ENCODE assay signal across 9 mouse cellular contexts in genomic region chr12:44848483-44849221, GRCm38 (mm10).
DNase-seq lines count a peak whose midpoint lies in the region; ATAC-seq and TF ChIP-seq lines count a peak whose summit lies in the region.
"Had no signal": no experiment of that assay in that cellular context is flagged by ENCODE, and none has a peak within 500 bp of the region (broad histone marks: within the 10 kb centered on the region; RNA-seq: fewer than 3 reads in every experiment).

No protein-coding gene starts in this region.

- peak; percentile 78 for TF ChIP-seq CTCF in forebrain, postnatal 0 days (IDR thresholded peaks at IDR 0.05; ENCODE audit: low read depth)
- peak; percentile 92 for TF ChIP-seq CTCF in intestine, postnatal 0 days (IDR thresholded peaks at IDR 0.05; ENCODE audit: low read depth)

- H3K9ac ChIP-seq in forebrain, postnatal 0 days, result no peak overlapping the region
- H3K9ac ChIP-seq in intestine, postnatal 0 days (ENCODE audit: low read depth, low read length), result no peak overlapping the region
- H3K9ac ChIP-seq in limb, embryonic 11.5 days (ENCODE audit: low read length), result no peak overlapping the region

- H3K4me2 ChIP-seq in forebrain, postnatal 0 days (ENCODE audit: low read depth), result no peak overlapping the region
- H3K4me2 ChIP-seq in intestine, postnatal 0 days (replicated peaks; ENCODE audit: low read depth), result no peak overlapping the region
- no peak overlapping the region for H3K4me2 ChIP-seq in limb, embryonic 11.5 days (ENCODE audit: low read depth, severe bottlenecking)

- H3K36me3 ChIP-seq in heart, embryonic 10.5 days, result no peaks in the 10 kb centered on the region
- no peaks in the 10 kb centered on the region for H3K36me3 ChIP-seq in forebrain, postnatal 0 days (ENCODE audit: insufficient read depth)
- no peaks in the 10 kb centered on the region for H3K36me3 ChIP-seq in intestine, postnatal 0 days (ENCODE audit: control insufficient read depth, insufficient read depth)
- no peaks in the 10 kb centered on the region for H3K36me3 ChIP-seq in limb, embryonic 11.5 days (ENCODE audit: control insufficient read depth, insufficient read depth, low read length)
- H3K36me3 ChIP-seq: G1E had no signal

- no peaks in the 10 kb centered on the region for H3K4me1 ChIP-seq in heart, embryonic 10.5 days
- H3K4me1 ChIP-seq in forebrain, postnatal 0 days (ENCODE audit: insufficient read depth), result no peaks in the 10 kb centered on the region
- H3K4me1 ChIP-seq in intestine, postnatal 0 days (replicated peaks; ENCODE audit: control insufficient read depth, insufficient read depth, low read length), result no peaks in the 10 kb centered on the region
- H3K4me1 ChIP-seq in limb, embryonic 11.5 days (ENCODE audit: control insufficient read depth, insufficient read depth, low read length), result no peaks in the 10 kb centered on the region

- no peaks in the 10 kb centered on the region for H3K9me3 ChIP-seq in heart, embryonic 10.5 days
- no peaks in the 10 kb centered on the region for H3K9me3 ChIP-seq in forebrain, postnatal 0 days (ENCODE audit: low read length)
- H3K9me3 ChIP-seq in intestine, postnatal 0 days (ENCODE audit: control insufficient read depth), result no peaks in the 10 kb centered on the region
- H3K9me3 ChIP-seq in limb, embryonic 11.5 days (ENCODE audit: control insufficient read depth, low read length), result no peaks in the 10 kb centered on the region

- ATAC-seq in forebrain, postnatal 0 days, result peak; percentile 70; the same call in 1 of the 2 replicates
- peak; percentile 64; the same call in 1 of the 2 replicates for ATAC-seq in intestine, postnatal 0 days
- peak; percentile 68 for ATAC-seq in limb, embryonic 11.5 days (ENCODE audit: insufficient number of reproducible peaks, low FRiP score, low TSS enrichment, low read depth)
- peak; percentile 70; the same call in 1 of the 2 replicates for ATAC-seq in monocyte, adult 5-6 weeks (replicated peaks; ENCODE audit: insufficient number of reproducible peaks, low FRiP score, low TSS enrichment, poor library complexity, severe bottlenecking)
- no peak for ATAC-seq in inflammation-experienced regulatory T-cells, adult 6 months

- H3K27ac ChIP-seq in heart, embryonic 10.5 days, result no peak overlapping the region
- no peak overlapping the region for H3K27ac ChIP-seq in forebrain, postnatal 0 days (ENCODE audit: low read depth, low read length)
- H3K27ac ChIP-seq in intestine, postnatal 0 days (ENCODE audit: low read depth, low read length), result no peak overlapping the region
- H3K27ac ChIP-seq in limb, embryonic 11.5 days (replicated peaks; ENCODE audit: low read depth, low read length), result no peak overlapping the region

- H3K27me3 ChIP-seq in heart, embryonic 10.5 days (ENCODE audit: insufficient read depth, poor library complexity, severe bottlenecking), result no peaks in the 10 kb centered on the region
- H3K27me3 ChIP-seq in forebrain, postnatal 0 days (ENCODE audit: insufficient read depth, low read length), result no peaks in the 10 kb centered on the region
- no peaks in the 10 kb centered on the region for H3K27me3 ChIP-seq in intestine, postnatal 0 days (replicated peaks; ENCODE audit: control insufficient read depth, insufficient read depth, low read length)
- no peaks in the 10 kb centered on the region for H3K27me3 ChIP-seq in limb, embryonic 11.5 days (ENCODE audit: control insufficient read depth, insufficient read depth, low read length)

- H3K4me3 ChIP-seq in heart, embryonic 10.5 days, result no peak overlapping the region
- H3K4me3 ChIP-seq in forebrain, postnatal 0 days (ENCODE audit: low read depth, low read length), result no peak overlapping the region
- no peak overlapping the region for H3K4me3 ChIP-seq in intestine, postnatal 0 days (ENCODE audit: low read depth, low read length)
- H3K4me3 ChIP-seq in limb, embryonic 11.5 days (ENCODE audit: low read depth, low read length), result no peak overlapping the region

- WGBS in heart, embryonic 10.5 days, result 43% methylated on average over 3 of the region's 3 CpGs
- WGBS in forebrain, postnatal 0 days, result 49% methylated on average over 3 of the region's 3 CpGs
- 25% methylated on average over 3 of the region's 3 CpGs for WGBS in intestine, postnatal 0 days
- WGBS in limb, embryonic 11.5 days, result 56% methylated on average over 3 of the region's 3 CpGs

- peak; percentile 13 to 23 for DNase-seq in heart, adult 9 months (ENCODE audit: low spot score in 2 of 2)
- no peak for DNase-seq in heart, embryonic 10.5 days (ENCODE audit: low spot score)
- peak; percentile 51 for DNase-seq in adrenal gland, adult 2 months
- DNase-seq in forebrain, postnatal 0 days, result peak; percentile 71
- peak; percentile 53 for DNase-seq in limb, embryonic 11.5 days (ENCODE audit: low spot score)
